Mouse (Mus musculus) E14TG2a.4 (cell line): Measurements from ENCODE around the gene Gm11027.

Source experiments
- CTCF ChIP-seq: conservative IDR thresholded peaks from 2 replicates; pipeline ENCODE4 v1.5.1; 2014; ENCODE audit warnings: low read length
- NANOG ChIP-seq: IDR thresholded peaks from 2 replicates; pipeline ENCODE4 v1.6.1; 2014; ENCODE audit warnings: borderline replicate concordance, low read length, mixed read lengths
- POU5F1 ChIP-seq: IDR thresholded peaks from 2 replicates; pipeline ENCODE4 v1.6.1; 2014; ENCODE audit warnings: low read length, borderline replicate concordance

- no peak for TF ChIP-seq CTCF
- TF ChIP-seq POU5F1: no peak
- no peak for TF ChIP-seq NANOG
These were observed 16.9 kb upstream of the Gm11027 start for GRCm38 (mm10) chr12:116258321-116258720.
